Mouse (Mus musculus) CD4-positive naive resting alpha-beta T cell, adult 76 days (primary cell): ENCODE results near the gene Rps25. TPM values are rescaled to one million over a fixed set of nuclear protein-coding genes. Genes with fewer than 3 reads are reported as not detected.

Experiments
- total RNA-seq: library from RNA; stranded (reverse); gene quantifications from one replicate; pipeline ENCODE4 v1.2.4, GENCODE M21; 2023

Gene Rps25
- total RNA-seq, result 2,729 TPM

GRCm38 (mm10) chr9:44406906-44407751, at the start of gene Rps25, which contains the start of gene Trappc4:
TSS of gene Rps25 (plus strand) at chr9:44407139.
TSS of gene Trappc4 (minus strand) at chr9:44407600.

GRCm38 (mm10) chr9:44361190-44361917, 45.6 kb upstream of the Rps25 start, which contains the start of gene Vps11:
TSS of gene Vps11 (minus strand) at chr9:44361670.

GRCm38 (mm10) chr9:44379054-44379834, 27.7 kb upstream of the Rps25 start, which contains the start of gene Hyou1:
TSS of gene Hyou1 (plus strand) at chr9:44379490.

GRCm38 (mm10) chr9:44396684-44397411, 10.1 kb upstream of the Rps25 start, which contains the start of gene Slc37a4:
TSS of gene Slc37a4 (plus strand) at chr9:44396852.

GRCm38 (mm10) chr9:44418519-44419385, 11.8 kb downstream of the Rps25 start, which contains the start of gene Ccdc84:
TSS of gene Ccdc84 (minus strand) at chr9:44418569.

GRCm38 (mm10) chr9:44440961-44441360, 34.0 kb downstream of the Rps25 start, which contains the start of gene Foxr1:
TSS of gene Foxr1 (minus strand) at chr9:44441136.

GRCm38 (mm10) chr9:44454891-44455220, 47.9 kb downstream of the Rps25 start, which contains the start of gene Upk2:
TSS of gene Upk2 (minus strand) at chr9:44454976.

Other genes with a start within 250 kb of the Rps25 start
- gene Cbl, start 173.1 kb upstream of the Rps25 start, total RNA-seq, result 153 TPM
- not detected for gene Ccdc153, start 166.5 kb upstream of the Rps25 start, total RNA-seq
- not detected for gene Pdzd3, start 155.7 kb upstream of the Rps25 start, total RNA-seq
- gene Nlrx1, start 138.5 kb upstream of the Rps25 start, total RNA-seq, result 7.1 TPM
- gene Abcg4, start 118.5 kb upstream of the Rps25 start, total RNA-seq, result 0.35 TPM
- 47.4 TPM for gene Hinfp, start 101.5 kb upstream of the Rps25 start, total RNA-seq
- gene C2cd2l, start 86.9 kb upstream of the Rps25 start, total RNA-seq, result 23.0 TPM
- gene Dpagt1, start 81.1 kb upstream of the Rps25 start, total RNA-seq, result 5.8 TPM
- 35.0 TPM for gene H2afx, start 72.4 kb upstream of the Rps25 start, total RNA-seq
- gene Hmbs, start 62.9 kb upstream of the Rps25 start, total RNA-seq, result 18.1 TPM
- 55.9 TPM for gene Vps11, start 45.5 kb upstream of the Rps25 start, total RNA-seq
- gene Hyou1, start 27.6 kb upstream of the Rps25 start, total RNA-seq, result 65.5 TPM
- 13.5 TPM for gene Slc37a4, start 10.3 kb upstream of the Rps25 start, total RNA-seq
- gene Trappc4, start 461 bp downstream of the Rps25 start, total RNA-seq, result 52.8 TPM
- gene Ccdc84, start 11.4 kb downstream of the Rps25 start, total RNA-seq, result 35.9 TPM
- gene Foxr1, start 34.0 kb downstream of the Rps25 start, total RNA-seq, result not detected
- gene Upk2, start 47.8 kb downstream of the Rps25 start, total RNA-seq, result not detected
- gene Bcl9l, start 75.7 kb downstream of the Rps25 start, total RNA-seq, result 159 TPM
- gene Cxcr5, start 154.7 kb downstream of the Rps25 start, total RNA-seq, result 26.2 TPM
- gene Ddx6, start 197.8 kb downstream of the Rps25 start, total RNA-seq, result 258 TPM